Mouse (Mus musculus): ENCODE measurements around the gene Qprt. TPM values are rescaled to one million over a fixed set of nuclear protein-coding genes. Genes with fewer than 3 reads are reported as not detected.
"Not testable (repeated sequence)": the region's sequence is repeated elsewhere in the genome, so short reads cannot be mapped to it uniquely, and the experiment has no call there.

Qprt gene
- polyA plus RNA-seq, 3 experiments from 2014 or later: 7.8 to 15.5 (median 15.0) TPM

GRCm38 (mm10) chr7:127093914-127094313, 28.1 kb downstream of the Qprt start:
- ATAC-seq: no peak

DNA sequence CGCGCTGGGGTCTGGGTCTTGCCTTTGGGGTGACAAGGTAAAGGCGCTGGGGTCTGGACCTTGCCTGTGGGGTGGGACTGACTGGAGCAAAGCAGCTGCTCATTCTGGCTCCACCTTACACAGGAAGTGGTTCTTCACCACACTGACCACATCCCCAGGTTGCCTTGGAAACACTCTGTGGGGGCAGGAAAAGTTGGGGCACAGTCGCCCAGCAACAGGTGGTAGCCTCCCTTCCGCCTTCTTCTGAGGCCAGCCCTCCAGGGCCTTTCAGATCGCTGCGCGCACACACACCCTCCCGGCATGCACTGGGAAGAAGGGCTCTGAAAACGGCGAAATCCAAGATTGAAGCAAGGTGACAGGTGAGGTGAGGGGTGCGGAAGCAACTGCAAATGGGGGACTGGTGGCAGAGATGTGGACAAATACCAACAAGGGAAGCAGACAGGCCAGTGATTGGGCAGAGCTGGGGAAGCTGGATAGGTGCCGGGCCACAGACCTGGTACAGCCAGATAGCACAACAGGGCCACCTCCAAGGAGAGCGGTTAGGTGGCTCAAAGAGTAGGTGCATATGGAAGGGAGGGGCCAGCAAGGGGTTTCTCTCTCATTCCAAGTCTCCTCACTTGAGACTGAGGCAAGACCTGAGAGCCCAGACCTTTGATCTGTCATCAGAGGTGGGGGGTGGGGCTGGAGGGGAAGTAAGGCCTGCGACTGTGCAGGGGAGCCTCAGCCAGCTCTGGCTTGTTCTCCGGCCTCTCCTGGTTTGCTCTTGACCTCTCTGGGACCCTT, 30.7 kb downstream of the Qprt start, which contains the start of gene AI467606:
TSS of gene AI467606 (plus strand) at position 246 of the 783 bp plus-strand sequence.
- peak; percentile 93 for ATAC-seq

GRCm38 (mm10) chr7:127090154-127091113, 31.6 kb downstream of the Qprt start:
- ATAC-seq: peak; percentile 3

GRCm38 (mm10) chr7:127088901-127089845, 32.9 kb downstream of the Qprt start:
- no peak for ATAC-seq

DNA sequence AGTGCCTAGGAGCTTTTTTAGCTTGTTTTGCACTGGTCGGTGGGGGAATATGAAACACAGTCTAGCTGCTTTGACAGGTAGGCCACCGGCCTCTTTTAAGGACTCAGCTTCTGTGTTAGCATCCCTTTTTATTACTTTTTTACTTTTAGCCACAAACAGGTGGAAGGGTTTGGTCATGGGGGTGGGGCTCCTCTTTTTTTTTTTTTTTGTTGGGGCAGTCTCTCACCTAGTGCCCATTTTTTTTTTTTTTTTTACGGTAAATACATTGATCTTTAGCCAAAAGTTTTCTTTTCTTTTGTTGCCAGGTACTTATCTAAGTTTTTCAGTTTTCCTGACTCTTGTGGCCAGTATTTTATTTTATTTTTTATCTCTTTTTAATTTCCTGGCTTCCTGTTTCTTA, 33.9 kb downstream of the Qprt start:
- no peak for ATAC-seq

DNA sequence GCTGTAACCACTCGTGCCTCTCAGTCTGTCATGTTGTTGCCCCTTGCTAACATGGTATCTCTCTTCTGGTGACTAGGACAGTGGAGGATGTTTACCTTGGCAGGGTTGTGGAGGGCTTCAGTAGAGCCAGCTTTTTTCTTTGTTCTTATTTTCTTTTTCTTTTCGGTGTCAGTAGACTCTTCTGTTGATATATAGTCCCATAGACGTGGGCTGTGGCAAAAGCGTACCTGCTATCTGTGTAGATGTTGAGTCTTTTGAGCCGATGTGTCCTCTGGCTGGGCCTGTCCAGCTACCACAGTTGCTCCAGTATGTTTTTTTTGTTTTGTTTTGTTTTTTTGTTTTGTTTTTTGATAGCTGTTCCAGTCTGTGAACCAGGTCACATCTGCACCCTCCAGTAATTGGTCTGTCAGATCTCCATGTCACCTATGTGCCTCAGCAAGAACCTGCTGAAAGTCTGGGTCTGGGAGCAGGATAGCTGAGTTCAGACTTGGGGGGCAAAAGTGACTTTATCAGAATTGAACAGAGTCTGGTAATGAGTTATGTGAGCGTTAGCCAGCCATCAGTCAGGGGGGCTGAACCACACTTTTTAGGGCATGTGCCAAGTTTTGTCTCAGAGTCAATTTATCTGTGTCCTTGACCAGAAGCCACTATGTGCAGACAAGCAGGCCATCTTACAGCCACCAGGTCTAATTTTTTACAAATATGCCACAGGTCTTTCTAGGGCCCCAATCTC, 34.6 kb downstream of the Qprt start, which contains the start of gene Zg16:
TSS of gene Zg16 (minus strand) at position 51 of the 733 bp plus-strand sequence.
- ATAC-seq: not testable (repeated sequence)

DNA sequence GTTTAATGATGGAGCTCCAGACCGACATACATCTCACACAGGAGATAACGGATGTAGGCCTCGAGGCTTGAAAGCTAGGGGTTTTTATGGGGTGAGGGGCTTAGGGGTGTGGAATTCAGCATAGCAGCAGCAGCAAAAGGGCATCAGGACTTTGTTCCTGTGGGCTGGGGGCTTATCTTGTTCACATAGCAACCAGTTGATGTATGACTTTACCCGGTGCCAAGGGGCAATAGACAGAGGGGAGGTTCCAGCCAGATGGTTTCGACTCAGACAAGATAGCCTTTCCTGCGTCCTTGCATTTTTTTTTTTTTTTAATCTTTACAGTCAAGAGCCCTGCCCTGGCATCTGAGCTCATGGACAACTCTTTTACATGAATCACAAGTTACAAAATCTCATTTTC, 36.3 kb downstream of the Qprt start:
- not testable (repeated sequence) for ATAC-seq

- ATAC-seq: no peak
Measured at GRCm38 (mm10) chr7:127084794-127085193, 37.2 kb downstream of the Qprt start.

DNA sequence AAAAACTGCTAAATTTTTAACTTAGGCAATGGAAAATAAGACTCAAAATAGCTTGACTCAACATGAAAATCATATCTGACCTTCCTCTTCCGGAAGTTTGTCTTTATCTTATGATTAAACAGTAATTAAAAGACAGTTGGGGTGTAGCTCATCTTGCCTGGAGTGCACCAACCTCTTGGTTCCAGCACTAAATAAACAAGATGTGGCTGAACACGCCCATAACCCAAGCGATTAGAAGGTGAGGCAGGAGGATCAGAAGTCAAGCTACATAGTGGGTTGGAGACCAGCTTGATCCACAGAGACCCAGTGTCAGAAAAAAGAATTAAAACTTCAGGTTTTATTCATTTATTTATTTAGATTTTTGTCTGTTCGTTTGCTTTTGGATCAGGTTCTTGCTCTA, 38.3 kb downstream of the Qprt start:
- peak; percentile 78 for ATAC-seq

GRCm38 (mm10) chr7:127082995-127083394, 39.0 kb downstream of the Qprt start:
- peak; percentile 44 for ATAC-seq

DNA sequence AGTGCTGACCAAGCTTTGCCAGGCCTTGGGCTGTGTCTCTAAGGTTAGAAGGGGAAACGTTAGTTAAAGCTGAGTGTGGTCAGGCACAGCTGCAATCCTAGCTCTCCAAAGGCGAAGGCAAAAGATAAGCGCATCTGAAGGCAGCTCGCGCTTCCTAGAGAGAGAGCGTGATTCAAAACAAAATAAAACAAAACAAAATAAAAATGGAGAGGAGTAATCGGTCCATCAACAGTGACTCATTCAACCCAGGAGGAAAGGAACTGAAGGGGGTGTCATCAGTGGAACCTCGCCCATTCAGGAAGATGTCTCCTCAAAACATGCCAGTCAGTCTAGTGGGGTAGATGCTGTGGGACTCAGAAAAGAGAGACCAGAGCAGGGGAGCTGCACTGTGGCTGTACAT, 39.8 kb downstream of the Qprt start:
- ATAC-seq: no peak

- ATAC-seq: no peak
Measured at GRCm38 (mm10) chr7:127080045-127080444, 42.0 kb downstream of the Qprt start.

- ATAC-seq: no peak
Measured at GRCm38 (mm10) chr7:127077692-127078091, 44.3 kb downstream of the Qprt start.

GRCm38 (mm10) chr7:127076188-127076587, 45.8 kb downstream of the Qprt start:
- no peak for ATAC-seq

GRCm38 (mm10) chr7:127073221-127073620, 48.8 kb downstream of the Qprt start:
- no peak for ATAC-seq

GRCm38 (mm10) chr7:127070871-127071413, 51.1 kb downstream of the Qprt start:
- ATAC-seq: no peak

- ATAC-seq: no peak
Measured at GRCm38 (mm10) chr7:127066317-127066716, 55.7 kb downstream of the Qprt start.

DNA sequence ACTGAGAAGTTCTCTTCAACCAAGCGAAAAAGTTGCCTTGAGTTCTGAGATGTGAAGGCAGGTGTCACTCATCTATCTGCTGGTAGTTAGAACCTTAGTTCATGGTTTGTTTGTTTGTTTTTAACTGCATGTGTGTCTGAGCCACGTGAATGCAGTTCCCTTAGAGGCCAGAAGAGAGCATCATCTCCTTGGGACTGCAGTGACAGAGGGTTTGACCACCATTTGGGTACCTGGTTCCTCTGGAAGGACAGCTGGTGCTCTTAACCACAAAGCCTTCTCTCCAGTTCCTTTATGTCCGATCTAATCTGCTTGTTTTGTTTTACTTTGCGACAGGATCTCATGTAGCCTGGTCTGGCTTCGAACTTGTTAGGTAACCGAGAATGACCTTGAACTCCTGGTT, 56.5 kb downstream of the Qprt start:
- no peak for ATAC-seq

Measured in inflammation-experienced regulatory T-cells, adult 6 months (primary cell).